Mouse (Mus musculus) hindbrain, postnatal 0 days (tissue): Measurements from ENCODE around the gene Ahnak. TPM values are rescaled to one million over a fixed set of nuclear protein-coding genes. Genes with fewer than 3 reads are reported as not detected.
A peak's percentile ranks its signal among the peaks of the same experiment; 100 is the strongest.

Experiments
- ATAC-seq: fragments of 200-750 bp; cut with Nextera tagmentation; 2 replicates; pipeline ENCODE4 v1.8.0; 2017; ENCODE audit warnings: mild to moderate bottlenecking, moderate TSS enrichment, moderate library complexity
- DNase-seq: peaks from one replicate; pipeline ENCODE4 v3.0.0-alpha.2; 2015; ENCODE audit warnings: low spot score
- H3K27ac ChIP-seq: fragments of 300-500 bp; sonication (generic); 2 replicates; pipeline ENCODE4 v1.5.1; 2014; ENCODE audit warnings: mild to moderate bottlenecking
- H3K27me3 ChIP-seq: fragments of 300-500 bp; sonication (generic); 2 replicates; pipeline ENCODE4 v1.6.1; 2014; ENCODE audit warnings: low read length, mixed read lengths; ENCODE audit not compliant: insufficient read depth
- H3K36me3 ChIP-seq: fragments of 300-500 bp; sonication (generic); 2 replicates; pipeline ENCODE4 v1.6.1; 2014; ENCODE audit warnings: low read length, mixed read lengths; ENCODE audit not compliant: insufficient read depth
- H3K4me1 ChIP-seq: fragments of 300-500 bp; sonication (generic); 2 replicates; pipeline ENCODE4 v1.6.1; 2014; ENCODE audit warnings: antibody characterized with exemption, low read length, mixed read lengths; ENCODE audit not compliant: insufficient read depth
- H3K4me2 ChIP-seq: fragments of 300-500 bp; sonication (generic); 2 replicates; pipeline ENCODE4 v1.6.1; 2014; ENCODE audit warnings: low read depth, mild to moderate bottlenecking, low read length, moderate library complexity, mixed read lengths
- H3K4me3 ChIP-seq: fragments of 300-500 bp; sonication (generic); 2 replicates; pipeline ENCODE4 v1.5.1; 2014; ENCODE audit warnings: low read length
- H3K9ac ChIP-seq: fragments of 300-500 bp; sonication (generic); replicated peaks from 2 replicates; pipeline ENCODE4 v1.6.1; 2014; ENCODE audit warnings: mild to moderate bottlenecking, low read length, moderate library complexity, mixed read lengths
- H3K9me3 ChIP-seq: fragments of 300-500 bp; sonication (generic); 2 replicates; pipeline ENCODE4 v1.6.1; 2016; ENCODE audit warnings: low read length, mixed read lengths
- CTCF ChIP-seq: IDR thresholded peaks from 2 replicates; pipeline ENCODE4 v1.5.1; 2016; ENCODE audit warnings: antibody characterized with exemption, control low read depth, low read depth
- whole genome bisulfite sequencing: fragments of 180-500 bp; shearing (Covaris S2); extraction: QIAGEN DNeasy Blood & Tissue Kit; methylation state at CpG from one replicate; pipeline ENCODE4 v1.1.7; 2014; 5-methylcytosine and 5-hydroxymethylcytosine counted together
- polyA plus RNA-seq: library from polyadenylated mRNA; unstranded; fragments of >200 nt; fragmentation: Nextera tagmentation; extraction: Ambion mirVana; gene quantifications from 2 replicates; pipeline ENCODE4 v1.2.1, GENCODE M21; 2015
- total RNA-seq: library from RNA; depleted of rRNA; stranded (reverse); fragments of >200 nt; gene quantifications from 2 replicates; pipeline ENCODE4 v1.2.3, GENCODE M21; 2014

Gene Ahnak
- total and polyA plus RNA-seq, 2 experiments from 2014 or later: 6.1 to 11.2 TPM

GRCm38 (mm10) chr19:9060103-9060502 lies 71.0 kb downstream of the Ahnak start:
- WGBS: 67% methylated on average over 4 of the region's 4 CpGs
- H3K36me3 ChIP-seq: no peaks in the 10 kb centered on the region
- H3K9ac ChIP-seq: no peak overlapping the region
- no peak for TF ChIP-seq CTCF
- H3K4me3 ChIP-seq: no peak overlapping the region
- no peaks in the 10 kb centered on the region for H3K27me3 ChIP-seq
- no peak overlapping the region for H3K4me2 ChIP-seq
- no peaks in the 10 kb centered on the region for H3K9me3 ChIP-seq
- no peaks in the 10 kb centered on the region for H3K4me1 ChIP-seq
- no peak overlapping the region for H3K27ac ChIP-seq
- DNase-seq (no peak), ATAC-seq (no peak)

- no peak for TF ChIP-seq CTCF
- Histone ChIP-seq H3K9me3 (no peaks in the 10 kb centered on the region), H3K4me1 (peaks cover 4% of the 10 kb centered on the region), H3K36me3 (no peaks in the 10 kb centered on the region), H3K27ac (no peak overlapping the region), H3K4me2 (no peak overlapping the region), H3K9ac (no peak overlapping the region), H3K4me3 (no peak overlapping the region), H3K27me3 (no peaks in the 10 kb centered on the region)
- WGBS: 78% methylated on average over 8 of the region's 8 CpGs
- no peak for ATAC-seq
- peak; percentile 28 for DNase-seq
These were observed 72.3 kb downstream of the Ahnak start for GRCm38 (mm10) chr19:9061221-9061893.

- Histone ChIP-seq H3K27me3 (no peaks in the 10 kb centered on the region), H3K4me3 (no peak overlapping the region), H3K4me1 (peaks cover 7% of the 10 kb centered on the region), H3K36me3 (no peaks in the 10 kb centered on the region), H3K9me3 (no peaks in the 10 kb centered on the region), H3K9ac (no peak overlapping the region), H3K4me2 (no peak overlapping the region), H3K27ac (no peak overlapping the region)
- DNase-seq: no peak
- WGBS: 98% methylated on average over 2 of the region's 2 CpGs
- no peak for TF ChIP-seq CTCF
- ATAC-seq: no peak
These were observed 73.7 kb downstream of the Ahnak start for GRCm38 (mm10) chr19:9062822-9063221.

- H3K9ac ChIP-seq: no peak overlapping the region
- no peak for TF ChIP-seq CTCF
- DNase-seq (no peak), ATAC-seq (no peak)
- H3K9me3 ChIP-seq: no peaks in the 10 kb centered on the region
- no peak overlapping the region for H3K4me3 ChIP-seq
- no peaks in the 10 kb centered on the region for H3K27me3 ChIP-seq
- H3K36me3 ChIP-seq: no peaks in the 10 kb centered on the region
- WGBS: 80% methylated on average over 3 of the region's 3 CpGs
- H3K27ac ChIP-seq: no peak overlapping the region
- H3K4me2 ChIP-seq: no peak overlapping the region
- peaks cover 7% of the 10 kb centered on the region for H3K4me1 ChIP-seq
These were observed 74.7 kb downstream of the Ahnak start for GRCm38 (mm10) chr19:9063831-9064230.

GRCm38 (mm10) chr19:9065621-9066561 lies 76.8 kb downstream of the Ahnak start:
- no peaks in the 10 kb centered on the region for H3K9me3 ChIP-seq
- H3K4me1 ChIP-seq: peaks cover 14% of the 10 kb centered on the region
- H3K4me3 ChIP-seq: no peak overlapping the region
- H3K9ac ChIP-seq: no peak overlapping the region; the same call in 1 of the 2 replicates
- WGBS: 54% methylated on average over 9 of the region's 9 CpGs
- no peaks in the 10 kb centered on the region for H3K36me3 ChIP-seq
- no peaks in the 10 kb centered on the region for H3K27me3 ChIP-seq
- ATAC-seq: peak; percentile 91
- peak; percentile 76 for DNase-seq
- H3K4me2 ChIP-seq: no peak overlapping the region
- H3K27ac ChIP-seq: peak overlapping the region; percentile 62; the same call in 1 of the 2 replicates
- no peak for TF ChIP-seq CTCF

GRCm38 (mm10) chr19:9067292-9067691 lies 78.2 kb downstream of the Ahnak start:
- no peak for TF ChIP-seq CTCF
- DNase-seq (no peak), ATAC-seq (no peak)
- Histone ChIP-seq H3K4me3 (no peak overlapping the region), H3K9me3 (no peaks in the 10 kb centered on the region), H3K4me1 (peaks cover 14% of the 10 kb centered on the region), H3K36me3 (no peaks in the 10 kb centered on the region), H3K4me2 (no peak overlapping the region), H3K9ac (no peak overlapping the region), H3K27ac (peak overlapping the region; percentile 32; the same call in 1 of the 2 replicates), H3K27me3 (no peaks in the 10 kb centered on the region)
- 79% methylated on average over 5 of the region's 5 CpGs for WGBS
